Mouse (Mus musculus) spleen, embryonic (tissue): ENCODE measurements around the gene Gm20388.

ENCODE experiments used
- CTCF ChIA-PET: fragments of 350-600 bp; sonication (Branson Sonifier 250); formaldehyde crosslinking; loops from one replicate; lab custom pipeline; 2022; lab: Charles Lee

Gene Gm20388

GRCm38 (mm10) chr8:120627298-120627697 lies 716.7 kb downstream of the Gm20388 start:
- CTCF ChIA-PET: no interaction called here

GRCm38 (mm10) chr8:120630031-120630430 lies 719.4 kb downstream of the Gm20388 start:
- CTCF ChIA-PET: no interaction called here

GRCm38 (mm10) chr8:120630848-120631247 lies 720.2 kb downstream of the Gm20388 start:
- CTCF ChIA-PET: no interaction called here

DNA sequence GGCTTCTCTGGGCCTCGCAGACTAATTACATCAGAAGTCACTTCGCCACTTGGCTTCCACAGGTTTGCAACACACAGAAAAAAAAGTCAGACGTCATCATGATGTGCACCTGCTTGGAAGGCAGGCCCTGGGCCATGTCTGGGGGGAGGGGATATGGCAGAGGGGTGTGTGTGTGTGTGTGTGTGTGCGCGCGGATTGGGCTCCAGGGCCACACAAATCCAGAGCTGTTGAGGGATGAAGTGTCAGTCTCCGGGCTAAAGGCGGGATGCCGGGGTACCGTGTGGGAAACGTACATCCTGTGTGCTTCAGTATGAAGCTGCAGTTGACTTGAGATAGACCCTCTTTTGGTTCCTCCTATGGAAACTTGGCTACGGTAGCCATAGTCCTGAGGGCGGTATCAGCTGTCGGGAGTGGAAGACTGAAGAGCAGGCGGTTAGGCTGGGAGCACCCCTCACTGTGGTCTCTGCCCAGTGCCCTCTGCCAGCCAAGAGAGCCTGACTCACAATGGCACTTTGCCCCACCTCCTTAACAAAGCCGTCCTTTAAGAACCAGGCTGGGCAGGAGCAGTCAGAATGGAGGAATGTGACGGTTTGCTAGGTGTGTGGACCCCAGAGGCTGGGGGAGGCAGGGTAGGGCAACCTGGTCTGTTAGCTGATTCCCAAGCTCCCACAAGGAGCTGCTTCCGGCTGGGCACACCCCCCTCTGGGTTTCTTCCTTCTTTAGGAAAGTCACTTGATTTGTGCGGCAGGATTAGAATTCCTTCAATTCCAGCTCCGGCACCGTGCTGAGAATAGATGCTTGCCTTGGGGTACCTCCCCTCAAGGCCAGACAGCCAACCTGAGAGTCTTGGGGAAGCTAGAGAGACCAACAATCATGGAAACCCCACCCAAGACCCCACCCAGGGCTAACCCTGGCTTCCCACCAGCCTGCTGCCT lies 721.1 kb downstream of the Gm20388 start:
- CTCF ChIA-PET: no interaction called here

GRCm38 (mm10) chr8:120632969-120633664 lies 722.5 kb downstream of the Gm20388 start:
- CTCF ChIA-PET: no interaction called here

DNA sequence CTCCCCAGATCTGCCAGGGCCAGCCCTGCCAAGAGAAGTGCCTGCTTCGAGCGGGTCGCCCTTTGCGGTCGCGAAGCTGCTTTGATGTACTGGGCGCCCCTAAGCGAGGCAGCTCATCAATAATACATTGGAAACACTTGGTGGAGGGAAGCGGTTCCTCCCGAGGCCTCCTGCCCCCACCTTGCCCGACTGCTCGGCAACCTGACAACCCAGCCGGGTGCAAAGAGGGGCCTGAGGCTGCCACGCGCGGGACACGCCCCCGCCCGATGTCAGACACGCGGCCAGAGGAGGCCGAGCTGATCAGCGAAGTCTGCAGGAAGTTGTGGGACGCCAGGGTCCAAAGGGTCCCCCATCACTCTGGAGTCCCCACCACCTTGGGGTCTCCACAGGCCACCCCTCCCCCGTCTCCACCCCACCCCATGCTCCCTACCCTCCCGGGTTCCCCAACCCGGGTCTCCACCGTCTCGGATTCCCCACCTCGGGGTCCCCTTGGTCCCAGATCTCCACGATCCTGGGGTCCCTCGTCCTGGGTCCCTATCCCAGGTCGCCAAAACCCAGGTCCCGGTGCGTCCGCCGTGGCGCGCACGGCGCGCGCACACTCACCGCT lies 723.1 kb downstream of the Gm20388 start:
- CTCF ChIA-PET: no interaction called here

DNA sequence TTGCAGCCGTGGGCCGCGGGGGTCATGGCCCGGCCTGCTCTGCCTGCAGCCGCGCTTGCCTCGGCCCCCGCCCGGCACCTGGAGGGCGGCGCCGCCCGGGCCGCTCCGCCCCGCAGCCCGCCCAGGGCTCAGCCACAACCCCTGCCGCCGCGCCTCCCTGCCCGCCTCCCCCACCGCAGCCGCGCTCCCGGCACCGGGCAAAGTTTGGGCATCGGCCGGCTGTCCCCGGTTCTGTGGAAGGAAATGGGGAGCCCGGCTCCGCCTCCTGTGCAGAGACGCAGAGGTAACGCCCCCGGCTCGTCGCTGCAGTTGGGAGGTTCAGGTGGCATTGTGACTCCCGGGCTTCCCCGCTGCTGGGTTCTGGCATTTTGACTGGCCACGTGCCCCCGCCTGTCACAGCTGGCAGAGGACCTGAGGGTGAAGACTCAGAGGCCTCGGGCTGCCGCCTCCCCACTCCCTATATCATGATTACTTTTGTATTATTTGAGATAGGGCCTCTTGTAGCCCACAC lies 723.7 kb downstream of the Gm20388 start:
- CTCF ChIA-PET: no interaction called here

DNA sequence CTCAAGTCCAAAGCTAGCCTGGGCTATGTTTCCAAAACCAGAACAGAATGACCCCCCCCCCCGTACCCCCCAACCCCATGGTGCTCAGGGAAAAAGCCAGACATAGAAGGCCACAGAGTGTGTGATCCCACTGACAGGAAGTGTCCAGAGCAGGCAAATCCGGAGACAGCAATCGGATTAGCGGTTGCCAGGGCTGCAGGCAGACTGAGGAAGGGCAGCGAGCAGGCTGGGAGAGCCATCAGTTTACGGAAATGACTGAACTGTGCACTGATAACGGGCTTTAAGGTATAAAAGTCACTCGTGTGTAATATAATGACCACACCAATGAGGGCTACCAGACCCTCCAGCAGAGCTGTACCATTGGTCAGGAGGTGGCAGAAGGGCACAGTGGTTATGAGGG lies 730.6 kb downstream of the Gm20388 start:
- CTCF ChIA-PET: no interaction called here

GRCm38 (mm10) chr8:120642031-120642662 lies 731.5 kb downstream of the Gm20388 start:
- CTCF ChIA-PET: no interaction called here

DNA sequence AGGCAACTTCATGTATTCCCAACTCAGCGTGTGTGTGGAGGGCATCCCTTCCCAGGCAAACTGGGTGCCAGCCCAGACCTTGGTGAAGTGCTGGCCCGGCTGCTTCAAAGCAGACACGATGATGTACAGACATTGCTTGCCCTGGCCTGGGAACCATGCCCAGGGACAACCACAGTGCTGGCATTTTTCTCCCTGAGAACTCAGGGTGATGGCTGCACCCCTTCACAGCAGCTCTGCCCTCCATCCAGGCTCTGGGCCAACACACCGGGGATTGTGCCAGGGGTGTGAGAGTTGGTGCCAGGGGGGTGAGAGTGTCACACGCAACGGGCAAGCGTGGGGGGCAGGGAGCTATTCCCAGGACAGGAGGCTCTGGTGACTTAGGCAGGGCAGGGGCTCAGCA lies 734.0 kb downstream of the Gm20388 start:
- CTCF ChIA-PET: no interaction called here

- CTCF ChIA-PET: interaction anchor here (0.7 kb wide), 1 partner anchor 20 kb away, joined by 11 read pairs; the partner anchor contains the start of gene Gm27021
Measured at GRCm38 (mm10) chr8:120647532-120647931, 736.9 kb downstream of the Gm20388 start, which contains the start of gene 1190005I06Rik. Gene 1190005I06Rik, minus strand, starts transcription at chr8:120647632.

- CTCF ChIA-PET: no interaction called here
Measured at GRCm38 (mm10) chr8:120656322-120657052, 745.8 kb downstream of the Gm20388 start.

- CTCF ChIA-PET: no interaction called here
Measured at GRCm38 (mm10) chr8:120657415-120657814, 746.8 kb downstream of the Gm20388 start.

GRCm38 (mm10) chr8:120664566-120664965 lies 753.9 kb downstream of the Gm20388 start:
- CTCF ChIA-PET: interaction anchor here (0.6 kb wide), 1 partner anchor 111 kb away, joined by 3 read pairs; no protein-coding TSS in a partner anchor

GRCm38 (mm10) chr8:120665726-120666455 lies 755.2 kb downstream of the Gm20388 start:
- CTCF ChIA-PET: interaction anchor here (0.7 kb wide), 1 partner anchor 134 kb away, joined by 3 read pairs; no protein-coding TSS in a partner anchor

- CTCF ChIA-PET: no interaction called here
Measured at GRCm38 (mm10) chr8:120666807-120667470, 756.3 kb downstream of the Gm20388 start.

DNA sequence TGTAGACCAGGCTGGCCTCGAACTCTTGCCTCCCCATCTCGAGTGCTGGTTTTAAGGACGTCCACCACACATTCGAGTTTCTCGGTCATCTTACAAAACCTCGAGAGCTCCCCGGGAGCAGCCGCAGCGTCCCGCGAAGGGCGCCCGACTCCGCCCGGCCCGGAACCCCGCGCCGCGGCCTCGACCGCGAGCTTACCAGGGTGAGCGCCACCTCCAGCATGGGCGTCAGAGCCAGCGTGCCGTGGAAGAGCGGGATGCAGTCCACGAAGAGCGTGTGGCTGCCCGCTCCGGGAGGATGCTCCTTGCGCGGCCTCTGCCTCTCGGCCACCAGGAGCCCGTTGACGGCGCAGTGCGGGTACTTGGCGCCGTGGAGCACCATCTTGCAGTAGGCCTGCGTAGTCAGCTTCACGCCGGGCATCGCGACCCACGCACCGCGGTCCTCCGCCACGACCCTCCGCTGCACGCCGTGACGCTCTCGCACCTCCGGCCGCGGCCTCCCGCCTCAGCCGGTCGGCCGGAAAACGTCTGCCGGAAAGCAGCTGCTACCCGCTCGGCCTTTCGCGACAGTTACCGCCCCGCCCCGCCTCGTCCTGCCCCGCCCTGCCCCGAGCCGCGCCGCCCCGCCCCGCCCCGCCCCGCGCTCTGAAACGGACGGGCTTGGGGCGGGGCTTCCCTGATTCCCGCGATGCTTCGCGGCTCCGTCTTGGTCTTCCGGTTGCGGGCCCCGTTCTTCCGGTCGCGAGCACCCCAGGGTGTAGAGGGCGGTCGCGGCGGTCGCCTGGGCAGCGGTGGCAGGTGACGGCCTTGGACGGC lies 757.1 kb downstream of the Gm20388 start, which contains the start of the genes Gm27021 and Cox4i1:
Gene Gm27021 (minus strand): TSS at position 519 of the 813 bp plus-strand sequence.
Gene Cox4i1 (plus strand): TSS at position 662 of the 813 bp plus-strand sequence.
- CTCF ChIA-PET: interaction anchor here (0.5 kb wide), 1 partner anchor 20 kb away, joined by 11 read pairs; the partner anchor contains the start of gene 1190005I06Rik

- CTCF ChIA-PET: interaction anchor here (0.7 kb wide), 1 partner anchor 1029 kb away, joined by 7 read pairs; no protein-coding TSS in a partner anchor
Measured at GRCm38 (mm10) chr8:120668374-120668905, 757.8 kb downstream of the Gm20388 start, which contains the start of gene Emc8. Gene Emc8, minus strand, starts transcription at chr8:120668573.
